Comparison of ENCODE assay signal across 8 mouse cellular contexts in genomic region chr15:103321076-103321475, GRCm38 (mm10). TPM values are rescaled to one million over a fixed set of nuclear protein-coding genes. Genes with fewer than 3 reads are reported as not detected.
DNase-seq lines count a peak whose midpoint lies in the region; ATAC-seq and TF ChIP-seq lines count a peak whose summit lies in the region.

No protein-coding gene starts in this region.

- H3K9me3 ChIP-seq in liver, embryonic 11.5 days (ENCODE audit: control insufficient read depth, low read length): no peaks in the 10 kb centered on the region
- H3K9me3 ChIP-seq in embryonic facial prominence, embryonic 10.5 days: no peaks in the 10 kb centered on the region

- WGBS in liver, adult 2 months: 88% methylated on average over 1 of the region's 1 CpGs
- 63% methylated on average over 1 of the region's 1 CpGs for WGBS in liver, embryonic 11.5 days
- WGBS in embryonic facial prominence, embryonic 10.5 days: 69% methylated on average over 1 of the region's 1 CpGs

- H3K36me3 ChIP-seq in liver, adult 2 months (ENCODE audit: control insufficient read depth, insufficient read depth, low read length): no peaks in the 10 kb centered on the region
- H3K36me3 ChIP-seq in liver, embryonic 11.5 days (ENCODE audit: control insufficient read depth, insufficient read depth, low read length): peaks cover 16% of the 10 kb centered on the region; the same call in 1 of the 2 replicates
- peaks cover 47% of the 10 kb centered on the region for H3K36me3 ChIP-seq in embryonic facial prominence, embryonic 10.5 days (replicated peaks)

- no peak overlapping the region for H3K4me2 ChIP-seq in liver, embryonic 11.5 days

- intact Hi-C loops in gastrocnemius, adult 2 months (cut with DNase I): no loop called here

- no peaks in the 10 kb centered on the region for H3K79me2 ChIP-seq in liver, adult 2 months (ENCODE audit: control insufficient read depth, insufficient read depth, low read length)

- no peak for TF ChIP-seq POLR2A in liver, adult 2 months (IDR thresholded peaks at IDR 0.05; ENCODE audit: extremely low read depth, insufficient read depth, low read length)

- peaks cover 5% of the 10 kb centered on the region for H3K4me1 ChIP-seq in liver, adult 2 months (ENCODE audit: control insufficient read depth, insufficient read depth, low read length)
- H3K4me1 ChIP-seq in liver, embryonic 11.5 days (replicated peaks; ENCODE audit: control insufficient read depth, insufficient read depth, low read length): peaks cover 44% of the 10 kb centered on the region
- peaks cover 45% of the 10 kb centered on the region for H3K4me1 ChIP-seq in embryonic facial prominence, embryonic 10.5 days

- H3K27ac ChIP-seq in gastrocnemius, adult 2 months: peak overlapping the region; percentile 83
- no peak overlapping the region for H3K27ac ChIP-seq in liver, adult 2 months (replicated peaks; ENCODE audit: insufficient read depth, low read depth, low read length)
- no peak overlapping the region for H3K27ac ChIP-seq in liver, embryonic 11.5 days (ENCODE audit: low read depth, low read length)
- H3K27ac ChIP-seq in embryonic facial prominence, embryonic 10.5 days (replicated peaks): no peak overlapping the region

- TF ChIP-seq CTCF in gastrocnemius, adult 2 months (IDR thresholded peaks at IDR 0.05): peak; percentile 49
- peak; percentile 58 for TF ChIP-seq CTCF in liver, adult 2 months (IDR thresholded peaks at IDR 0.05; ENCODE audit: low read depth, low read length)

- H3K9ac ChIP-seq in liver, adult 2 months (ENCODE audit: low read depth, low read length): no peak overlapping the region
- no peak overlapping the region for H3K9ac ChIP-seq in liver, embryonic 11.5 days (ENCODE audit: low read depth, low read length)

- no peaks in the 10 kb centered on the region for H3K27me3 ChIP-seq in liver, adult 2 months (ENCODE audit: control insufficient read depth, insufficient read depth, low read length)
- H3K27me3 ChIP-seq in liver, embryonic 11.5 days (replicated peaks; ENCODE audit: control insufficient read depth, insufficient read depth, low read length): no peaks in the 10 kb centered on the region
- no peaks in the 10 kb centered on the region for H3K27me3 ChIP-seq in embryonic facial prominence, embryonic 10.5 days (replicated peaks; ENCODE audit: low read depth, poor library complexity, severe bottlenecking)

- ATAC-seq in liver, embryonic 11.5 days (replicated peaks; ENCODE audit: low FRiP score): no peak

- H3K4me3 ChIP-seq in gastrocnemius, adult 2 months: peak overlapping the region; percentile 88
- H3K4me3 ChIP-seq in liver, adult 2 months (ENCODE audit: insufficient read depth, low read depth, low read length): no peak overlapping the region
- H3K4me3 ChIP-seq in liver, embryonic 11.5 days (ENCODE audit: low read depth, low read length): no peak overlapping the region
- H3K4me3 ChIP-seq in embryonic facial prominence, embryonic 10.5 days: no peak overlapping the region

- DNase-seq in gastrocnemius, adult 2 months: peak; percentile 56
- no peak for DNase-seq in gastrocnemius, adult 8-10 months (ENCODE audit: low spot score in 2 of 2)
- no peak for DNase-seq in liver, adult 2 months (ENCODE audit: extremely low read depth, low read depth, low spot score)
- DNase-seq in liver, embryonic 11.5 days (ENCODE audit: low spot score): no peak
- DNase-seq in ES-CJ7 (ENCODE audit: low read depth, low spot score): peak; percentile 68
- peak; percentile 54 for DNase-seq in embryonic facial prominence, embryonic 10.5 days (ENCODE audit: low spot score)
- DNase-seq in frontal cortex, postnatal 10 days (ENCODE audit: low spot score in 2 of 2): no peak
- DNase-seq in natural killer cell, adult 2 months (ENCODE audit: low spot score in 2 of 2): no peak

RNA-seq across cellular contexts. Expression of gene Gpr84, which starts 10.7 kb away (rescaled TPM):
- total RNA-seq in gastrocnemius, adult 2 months (2021): not detected
- not detected for total RNA-seq in gastrocnemius, adult 8-10 months (2022)
- total RNA-seq in liver, adult 2 months (2014; rRNA removed): 0.07 and 0.09 TPM in 2 replicates
- 0.12 and 0.19 TPM in 2 replicates for polyA plus RNA-seq in liver, adult 2 months (2012; rRNA removed)
- polyA plus RNA-seq in liver, embryonic 11.5 days (2014; fragmentation: Nextera tagmentation; extraction: Ambion mirVana): 0.49 and 0.78 TPM in 2 replicates
- 0.16 and 0.29 TPM in 2 replicates for polyA plus RNA-seq in embryonic facial prominence, embryonic 10.5 days (2016; fragmentation: Nextera tagmentation; extraction: Ambion mirVana)

RNA-seq across cellular contexts. Expression of gene Zfp385a, which starts 18.8 kb away (rescaled TPM):
- 10 to 100 TPM in 1 of 2 experiments, 1 to 10 TPM in 1; 8.0 to 13.0 TPM for total RNA-seq in gastrocnemius, adult 2 months (2021)
- total RNA-seq in gastrocnemius, adult 8-10 months (2022): 1 to 10 TPM; 5.7 to 6.4 (median 5.9) TPM
- total RNA-seq in liver, adult 2 months (2014; rRNA removed): 0.92 and 2.1 TPM in 2 replicates
- 14.9 and 17.1 TPM in 2 replicates for polyA plus RNA-seq in liver, adult 2 months (2012; rRNA removed)
- 23.2 and 24.8 TPM in 2 replicates for polyA plus RNA-seq in liver, embryonic 11.5 days (2014; fragmentation: Nextera tagmentation; extraction: Ambion mirVana)
- 22.1 and 22.7 TPM in 2 replicates for polyA plus RNA-seq in embryonic facial prominence, embryonic 10.5 days (2016; fragmentation: Nextera tagmentation; extraction: Ambion mirVana)

RNA-seq across cellular contexts. Expression of gene Itga5, which starts 45.5 kb away (rescaled TPM):
- 1 to 10 TPM; 5.0 to 10.0 TPM for total RNA-seq in gastrocnemius, adult 2 months (2021)
- 1 to 10 TPM; 4.0 to 4.9 (median 4.5) TPM for total RNA-seq in gastrocnemius, adult 8-10 months (2022)
- total RNA-seq in liver, adult 2 months (2014; rRNA removed): 3.0 and 5.4 TPM in 2 replicates
- polyA plus RNA-seq in liver, adult 2 months (2012; rRNA removed): 18.0 and 28.1 TPM in 2 replicates
- polyA plus RNA-seq in liver, embryonic 11.5 days (2014; fragmentation: Nextera tagmentation; extraction: Ambion mirVana): 35.4 and 35.7 TPM in 2 replicates
- 29.5 and 29.7 TPM in 2 replicates for polyA plus RNA-seq in embryonic facial prominence, embryonic 10.5 days (2016; fragmentation: Nextera tagmentation; extraction: Ambion mirVana)

RNA-seq across cellular contexts. Expression of gene Copz1, which starts 48.6 kb away (rescaled TPM):
- total RNA-seq in gastrocnemius, adult 2 months (2021): 10 to 100 TPM; 38.5 to 41.4 TPM
- total RNA-seq in gastrocnemius, adult 8-10 months (2022): 10 to 100 TPM; 34.7 to 39.4 (median 35.6) TPM
- 55.9 and 73.0 TPM in 2 replicates for total RNA-seq in liver, adult 2 months (2014; rRNA removed)
- 131 and 142 TPM in 2 replicates for polyA plus RNA-seq in liver, adult 2 months (2012; rRNA removed)
- 298 and 328 TPM in 2 replicates for polyA plus RNA-seq in liver, embryonic 11.5 days (2014; fragmentation: Nextera tagmentation; extraction: Ambion mirVana)
- 281 and 285 TPM in 2 replicates for polyA plus RNA-seq in embryonic facial prominence, embryonic 10.5 days (2016; fragmentation: Nextera tagmentation; extraction: Ambion mirVana)

Comparison
In these comparisons a context has a peak if more than half of its experiments do, and no peak if none do; other contexts are left out.
1. DNase-seq: peak in gastrocnemius, adult 2 months (single experiment), ES-CJ7 (single experiment) and embryonic facial prominence, embryonic 10.5 days (single experiment); none in gastrocnemius, adult 8-10 months (0 of 2), liver, adult 2 months (single experiment), liver, embryonic 11.5 days (single experiment), frontal cortex, postnatal 10 days (0 of 2) and natural killer cell, adult 2 months (0 of 2).